Mouse (Mus musculus) left cerebral cortex, adult 8-10 months (tissue): ENCODE data around the gene Rnf38. TPM values are rescaled to one million over a fixed set of nuclear protein-coding genes. Genes with fewer than 3 reads are reported as not detected.

Experiments
- microRNA-seq, 2 experiments: library from miRNA; unstranded; fragments of <30 nt; microRNA quantifications; one replicate each; pipeline ENCODE4 v1.2.0; 2022
- total RNA-seq, 4 experiments: library from RNA; stranded (reverse); gene quantifications; 2 replicates each; pipeline ENCODE4 v1.2.4; 2022

The Rnf38 gene
- total RNA-seq, 4 experiments from 2014 or later: 54.2 to 61.5 (median 58.1) TPM

Small RNAs within 50 kb of the gene (microRNA-seq; reads per million reads assigned to microRNA genes)
- 0 reads per million in 2 experiments for gene Mir5106

Other genes with a start within 250 kb of the Rnf38 start
- gene Clta, start 229.3 kb downstream of the Rnf38 start, total RNA-seq: 100 to 1,000 TPM; 270 to 279 (median 276) TPM
- 10 to 100 TPM; 44.3 to 58.2 (median 56.8) TPM for gene Gne, start 149.6 kb downstream of the Rnf38 start, total RNA-seq
- gene Melk, start 67.1 kb upstream of the Rnf38 start, total RNA-seq: 1 to 10 TPM in 2 of 4 experiments, under 1 TPM in 2; 0.80 to 1.1 (median 0.95) TPM